10 mouse cellular contexts compared by ENCODE assay signal in the genomic region with DNA sequence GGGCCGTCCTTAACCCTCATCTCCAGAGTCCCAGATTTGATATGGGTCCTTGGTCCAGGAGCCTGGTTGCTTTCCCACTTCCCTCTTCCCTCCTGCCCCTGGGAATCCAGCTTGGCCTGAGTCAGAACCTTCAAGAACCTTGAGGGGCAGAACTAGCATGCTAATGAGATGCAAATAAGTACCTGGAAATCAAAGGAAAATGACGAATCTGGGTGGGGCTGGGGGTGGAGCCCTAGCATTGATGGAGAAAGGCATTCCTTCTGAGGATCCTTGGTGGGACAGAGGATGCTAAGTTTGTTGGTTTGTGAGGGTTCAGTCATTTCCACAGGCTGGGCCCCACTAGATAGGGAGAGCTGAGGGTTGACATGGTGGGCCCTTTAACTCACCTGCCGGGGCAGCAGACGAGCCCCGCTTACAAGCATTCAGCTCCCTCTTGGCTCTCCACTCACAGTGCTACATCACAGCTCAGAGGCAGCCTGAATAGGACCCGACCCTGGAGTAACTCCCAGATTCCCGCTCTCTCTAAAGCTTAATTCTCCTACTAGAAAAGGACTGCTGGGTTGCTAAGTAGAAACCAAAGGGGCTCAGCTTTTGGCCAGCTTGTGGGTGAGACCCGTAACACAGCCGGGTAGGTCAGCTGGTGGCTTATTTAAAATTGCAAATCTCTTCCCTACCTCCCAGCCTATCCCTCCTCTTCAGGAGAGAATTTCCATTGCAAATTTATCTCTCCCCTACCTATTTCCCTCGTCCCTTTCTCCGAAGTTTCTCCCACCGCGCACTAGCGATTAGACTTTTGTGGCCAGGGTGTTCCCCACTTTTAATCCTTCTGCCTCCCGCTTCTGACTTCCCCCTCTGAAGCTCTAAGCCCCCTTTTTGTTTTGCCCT. TPM values are rescaled to one million over a fixed set of nuclear protein-coding genes. Genes with fewer than 3 reads are reported as not detected.
A peak's percentile ranks its signal among the peaks of the same experiment; 100 is the strongest.
DNase-seq lines count a peak whose midpoint lies in the region; ATAC-seq and TF ChIP-seq lines count a peak whose summit lies in the region.
"Had no signal": no experiment of that assay in that cellular context is flagged by ENCODE, and none has a peak within 500 bp of the region (broad histone marks: within the 10 kb centered on the region; RNA-seq: fewer than 3 reads in every experiment).

No protein-coding gene starts in this region.

- H3K4me2 ChIP-seq in kidney, embryonic 16.5 days (replicated peaks; ENCODE audit: low read depth, low read length) = peak overlapping the region; percentile 44
- H3K4me2 ChIP-seq in hindbrain, embryonic 11.5 days (replicated peaks; ENCODE audit: low read depth, low read length) = peak overlapping the region; percentile 34; the same call in 1 of the 2 replicates
- H3K4me2 ChIP-seq in midbrain, embryonic 15.5 days = peak overlapping the region; percentile 43

- no peak for ATAC-seq in kidney, embryonic 16.5 days (ENCODE audit: low FRiP score, low TSS enrichment)
- no peak for ATAC-seq in hindbrain, embryonic 11.5 days (ENCODE audit: low FRiP score)
- peak; percentile 24 for ATAC-seq in midbrain, embryonic 15.5 days (replicated peaks)
- ATAC-seq in megakaryocyte-erythroid progenitor cell, adult 5-6 weeks (replicated peaks; ENCODE audit: low FRiP score, low TSS enrichment, poor library complexity, severe bottlenecking) = no peak

- no peaks in the 10 kb centered on the region; the same call in 1 of the 2 replicates for H3K27me3 ChIP-seq in kidney, embryonic 16.5 days (ENCODE audit: insufficient read depth, low read length)
- H3K27me3 ChIP-seq in hindbrain, embryonic 11.5 days (ENCODE audit: control insufficient read depth, insufficient read depth, low read length) = peaks cover 9% of the 10 kb centered on the region
- H3K27me3 ChIP-seq in midbrain, embryonic 15.5 days (replicated peaks) = no peaks in the 10 kb centered on the region

- WGBS in kidney, embryonic 16.5 days = 28% methylated on average over 15 of the region's 15 CpGs
- 15% methylated on average over 15 of the region's 15 CpGs for WGBS in hindbrain, embryonic 11.5 days
- WGBS in midbrain, embryonic 15.5 days = 6% methylated on average over 15 of the region's 15 CpGs

- H3K4me1 ChIP-seq in kidney, embryonic 16.5 days (ENCODE audit: insufficient read depth, low read length) = peaks cover 23% of the 10 kb centered on the region
- H3K4me1 ChIP-seq in cortical plate, adult 2 months (ENCODE audit: control insufficient read depth, insufficient read depth, low read length) = peaks cover 8% of the 10 kb centered on the region; the same call in 1 of the 2 replicates
- peaks cover 12% of the 10 kb centered on the region for H3K4me1 ChIP-seq in hindbrain, embryonic 11.5 days (replicated peaks; ENCODE audit: control insufficient read depth, insufficient read depth, low read length)
- H3K4me1 ChIP-seq in midbrain, embryonic 15.5 days = peaks cover 50% of the 10 kb centered on the region

- H3K27ac ChIP-seq in kidney, embryonic 16.5 days (ENCODE audit: low read length) = no peak overlapping the region
- H3K27ac ChIP-seq in cortical plate, adult 2 months (ENCODE audit: insufficient read depth, low read length) = peak overlapping the region; percentile 39; the same call in 1 of the 2 replicates
- H3K27ac ChIP-seq in hindbrain, embryonic 11.5 days (ENCODE audit: low read depth, low read length) = peak overlapping the region; percentile 72; the same call in 1 of the 2 replicates
- H3K27ac ChIP-seq in midbrain, embryonic 15.5 days = peak overlapping the region; percentile 84
- H3K27ac ChIP-seq: liver, embryonic 15.5 days had no signal

- peak overlapping the region; percentile 37; the same call in 1 of the 2 replicates for H3K9ac ChIP-seq in kidney, embryonic 16.5 days (replicated peaks; ENCODE audit: low read length)
- no peak overlapping the region; the same call in 1 of the 2 replicates for H3K9ac ChIP-seq in hindbrain, embryonic 11.5 days (ENCODE audit: low read depth, low read length)
- peak overlapping the region; percentile 18 for H3K9ac ChIP-seq in midbrain, embryonic 15.5 days
- H3K9ac ChIP-seq: liver, embryonic 15.5 days had no signal

- 0 out of 2 replicates have a peak, but pooled peaks have one; percentile 8 for TF ChIP-seq POLR2A in cortical plate, adult 2 months (IDR thresholded peaks at IDR 0.05; ENCODE audit: extremely low read depth, insufficient read depth, low read length)

- H3K4me3 ChIP-seq in kidney, embryonic 16.5 days (ENCODE audit: low read length) = peak overlapping the region; percentile 28; the same call in 1 of the 2 replicates
- H3K4me3 ChIP-seq in cortical plate, adult 2 months (ENCODE audit: insufficient read depth, low read length) = no peak overlapping the region
- H3K4me3 ChIP-seq in hindbrain, embryonic 11.5 days (ENCODE audit: low read depth, low read length) = no peak overlapping the region
- H3K4me3 ChIP-seq in midbrain, embryonic 15.5 days = peak overlapping the region; percentile 12; the same call in 1 of the 2 replicates
- H3K4me3 ChIP-seq: liver, embryonic 15.5 days had no signal

- 0 out of 2 replicates have a peak, but pooled peaks cover 4% of the 10 kb centered on the region for H3K36me3 ChIP-seq in kidney, embryonic 16.5 days (ENCODE audit: insufficient read depth, low read length)
- H3K36me3 ChIP-seq in hindbrain, embryonic 11.5 days (ENCODE audit: control insufficient read depth, insufficient read depth, low read length) = no peaks in the 10 kb centered on the region; the same call in 1 of the 2 replicates
- peaks cover 7% of the 10 kb centered on the region for H3K36me3 ChIP-seq in midbrain, embryonic 15.5 days (replicated peaks)

- no peak for TF ChIP-seq CTCF in cortical plate, adult 2 months (IDR thresholded peaks at IDR 0.05; ENCODE audit: extremely low read depth, insufficient read depth, low read length)

- H3K9me3 ChIP-seq in kidney, embryonic 16.5 days (ENCODE audit: low read length) = no peaks in the 10 kb centered on the region
- H3K9me3 ChIP-seq in hindbrain, embryonic 11.5 days (ENCODE audit: control insufficient read depth, low read length) = no peaks in the 10 kb centered on the region
- no peaks in the 10 kb centered on the region for H3K9me3 ChIP-seq in midbrain, embryonic 15.5 days
- H3K9me3 ChIP-seq: liver, embryonic 15.5 days had no signal

- DNase-seq in kidney, postnatal 36 days = no peak
- DNase-seq in hindbrain, embryonic 11.5 days (ENCODE audit: low spot score) = no peak
- DNase-seq in urinary bladder, adult 2 months (ENCODE audit: low spot score) = no peak
- no peak for DNase-seq in ovary, adult 18-20 months (ENCODE audit: low spot score)
- DNase-seq: kidney, adult 18-20 months had no signal

RNA-seq across cellular contexts. Expression of a gene that starts 14.4 kb away (rescaled TPM):
- polyA plus RNA-seq in kidney, embryonic 16.5 days (2015; fragmentation: Nextera tagmentation; extraction: Ambion mirVana) = 4.3 and 6.0 TPM in 2 replicates
- polyA plus RNA-seq in cortical plate, adult 2 months (2012; rRNA removed) = 13.0 and 13.1 TPM in 2 replicates
- polyA plus RNA-seq in hindbrain, embryonic 11.5 days (2014; fragmentation: Nextera tagmentation; extraction: Ambion mirVana) = 16.1 and 20.8 TPM in 2 replicates
- polyA plus RNA-seq in midbrain, embryonic 15.5 days (2015; fragmentation: Nextera tagmentation; extraction: Ambion mirVana) = 33.7 and 37.5 TPM in 2 replicates
- 5.6 and 7.8 TPM in 2 replicates for total RNA-seq in megakaryocyte-erythroid progenitor cell, adult 5-6 weeks (2014; fragmentation: Nextera tagmentation)
- 0.19 and 1.4 TPM in 2 replicates for total RNA-seq in megakaryocyte-erythroid progenitor cell, adult 5-6 weeks (2017)
- polyA plus RNA-seq in urinary bladder, adult 2 months (2012; rRNA removed) = 0.66 and 2.0 TPM in 2 replicates

RNA-seq across cellular contexts. Expression of a gene that starts 16.9 kb away (rescaled TPM):
- polyA plus RNA-seq in kidney, embryonic 16.5 days (2015; fragmentation: Nextera tagmentation; extraction: Ambion mirVana) = 27.1 and 28.9 TPM in 2 replicates
- 13.8 and 14.5 TPM in 2 replicates for polyA plus RNA-seq in cortical plate, adult 2 months (2012; rRNA removed)
- polyA plus RNA-seq in hindbrain, embryonic 11.5 days (2014; fragmentation: Nextera tagmentation; extraction: Ambion mirVana) = 18.2 and 20.9 TPM in 2 replicates
- polyA plus RNA-seq in midbrain, embryonic 15.5 days (2015; fragmentation: Nextera tagmentation; extraction: Ambion mirVana) = 38.8 and 39.5 TPM in 2 replicates
- total RNA-seq in megakaryocyte-erythroid progenitor cell, adult 5-6 weeks (2014; fragmentation: Nextera tagmentation) = 9.2 and 10.4 TPM in 2 replicates
- 5.1 and 6.4 TPM in 2 replicates for total RNA-seq in megakaryocyte-erythroid progenitor cell, adult 5-6 weeks (2017)
- polyA plus RNA-seq in urinary bladder, adult 2 months (2012; rRNA removed) = 6.6 and 11.6 TPM in 2 replicates

RNA-seq across cellular contexts. Expression of a gene that starts 28.7 kb away (rescaled TPM):
- polyA plus RNA-seq in kidney, embryonic 16.5 days (2015; fragmentation: Nextera tagmentation; extraction: Ambion mirVana) = 23.2 and 23.3 TPM in 2 replicates
- polyA plus RNA-seq in cortical plate, adult 2 months (2012; rRNA removed) = 14.7 and 15.4 TPM in 2 replicates
- 9.0 and 9.4 TPM in 2 replicates for polyA plus RNA-seq in hindbrain, embryonic 11.5 days (2014; fragmentation: Nextera tagmentation; extraction: Ambion mirVana)
- polyA plus RNA-seq in midbrain, embryonic 15.5 days (2015; fragmentation: Nextera tagmentation; extraction: Ambion mirVana) = 7.5 and 9.2 TPM in 2 replicates
- total RNA-seq in megakaryocyte-erythroid progenitor cell, adult 5-6 weeks (2014; fragmentation: Nextera tagmentation) = 66.7 and 109 TPM in 2 replicates
- 13.3 and 27.0 TPM in 2 replicates for total RNA-seq in megakaryocyte-erythroid progenitor cell, adult 5-6 weeks (2017)
- 22.5 and 26.6 TPM in 2 replicates for polyA plus RNA-seq in urinary bladder, adult 2 months (2012; rRNA removed)

RNA-seq across cellular contexts. Expression of a gene that starts 39.0 kb away (rescaled TPM):
- polyA plus RNA-seq in kidney, embryonic 16.5 days (2015; fragmentation: Nextera tagmentation; extraction: Ambion mirVana) = 0.45 and 0.51 TPM in 2 replicates
- polyA plus RNA-seq in cortical plate, adult 2 months (2012; rRNA removed) = 244 and 247 TPM in 2 replicates
- 2.8 and 3.3 TPM in 2 replicates for polyA plus RNA-seq in hindbrain, embryonic 11.5 days (2014; fragmentation: Nextera tagmentation; extraction: Ambion mirVana)
- 39.7 and 42.5 TPM in 2 replicates for polyA plus RNA-seq in midbrain, embryonic 15.5 days (2015; fragmentation: Nextera tagmentation; extraction: Ambion mirVana)
- total RNA-seq in megakaryocyte-erythroid progenitor cell, adult 5-6 weeks (2014; fragmentation: Nextera tagmentation) = not detected in 2 replicates
- total RNA-seq in megakaryocyte-erythroid progenitor cell, adult 5-6 weeks (2017) = 0.05 TPM in 1 of 2 replicates, not detected in the other
- polyA plus RNA-seq in urinary bladder, adult 2 months (2012; rRNA removed) = 2.4 and 2.8 TPM in 2 replicates

Comparison
In these comparisons a context has a peak if more than half of its experiments do, and no peak if none do; other contexts are left out.
1. H3K4me3 ChIP-seq: peak in kidney, embryonic 16.5 days (single experiment) and midbrain, embryonic 15.5 days (single experiment); none in cortical plate, adult 2 months (single experiment) and hindbrain, embryonic 11.5 days (single experiment).
2. Peak in every context shown above with its lines, with median percentiles within 50 percentile points of each other: H3K4me2 ChIP-seq.